Mouse (Mus musculus): Measurements from ENCODE around the gene Ntsr1. TPM values are rescaled to one million over a fixed set of nuclear protein-coding genes. Genes with fewer than 3 reads are reported as not detected.

Ntsr1 gene
- polyA plus RNA-seq, 1 experiment from 2014 or later: 2.0 TPM

Other genes starting within 250 kb of the Ntsr1 start
- 382 and 405 TPM in 2 replicates for gene Rps21, start 242.6 kb upstream of the Ntsr1 start, polyA plus RNA-seq (2015; fragmentation: Nextera tagmentation; extraction: Ambion mirVana)
- 21.2 and 25.6 TPM in 2 replicates for gene Cables2, start 226.5 kb upstream of the Ntsr1 start, polyA plus RNA-seq (2015; fragmentation: Nextera tagmentation; extraction: Ambion mirVana)
- 0.40 TPM in 1 of 2 replicates, not detected in the other for gene Rbbp8nl, start 210.1 kb upstream of the Ntsr1 start, polyA plus RNA-seq (2015; fragmentation: Nextera tagmentation; extraction: Ambion mirVana)
- gene Gata5, start 165.3 kb upstream of the Ntsr1 start, polyA plus RNA-seq (2015; fragmentation: Nextera tagmentation; extraction: Ambion mirVana): 0.04 and 0.14 TPM in 2 replicates
- gene Slco4a1, start 43.7 kb upstream of the Ntsr1 start, polyA plus RNA-seq (2015; fragmentation: Nextera tagmentation; extraction: Ambion mirVana): 2.4 and 4.0 TPM in 2 replicates
- 36.7 and 37.0 TPM in 2 replicates for gene Mrgbp, start 81.3 kb downstream of the Ntsr1 start, polyA plus RNA-seq (2015; fragmentation: Nextera tagmentation; extraction: Ambion mirVana)
- gene Ogfr, start 89.3 kb downstream of the Ntsr1 start, polyA plus RNA-seq (2015; fragmentation: Nextera tagmentation; extraction: Ambion mirVana): 81.0 and 90.0 TPM in 2 replicates
- 62.1 and 90.3 TPM in 2 replicates for gene Col9a3, start 97.8 kb downstream of the Ntsr1 start, polyA plus RNA-seq (2015; fragmentation: Nextera tagmentation; extraction: Ambion mirVana)
- gene Tcfl5, start 142.7 kb downstream of the Ntsr1 start, polyA plus RNA-seq (2015; fragmentation: Nextera tagmentation; extraction: Ambion mirVana): 0.37 and 0.77 TPM in 2 replicates
- gene Dido1, start 210.0 kb downstream of the Ntsr1 start, polyA plus RNA-seq (2015; fragmentation: Nextera tagmentation; extraction: Ambion mirVana): 21.4 and 23.1 TPM in 2 replicates
- 54.9 and 57.5 TPM in 2 replicates for gene Gid8, start 210.1 kb downstream of the Ntsr1 start, polyA plus RNA-seq (2015; fragmentation: Nextera tagmentation; extraction: Ambion mirVana)
- gene Slc17a9, start 225.3 kb downstream of the Ntsr1 start, polyA plus RNA-seq (2015; fragmentation: Nextera tagmentation; extraction: Ambion mirVana): 0.31 and 1.4 TPM in 2 replicates

All from neural tube, embryonic 15.5 days (tissue).